Mouse (Mus musculus) heart, embryonic 14.5 days (tissue): Measurements from ENCODE around the gene Litaf. TPM values are rescaled to one million over a fixed set of nuclear protein-coding genes. Genes with fewer than 3 reads are reported as not detected.

Experiments
- ATAC-seq: fragments of 200-750 bp; cut with Nextera tagmentation; 2 replicates; pipeline ENCODE4 v1.8.0; 2017; ENCODE audit warnings: low read depth, moderate TSS enrichment; ENCODE audit not compliant: insufficient number of reproducible peaks, insufficient read depth, low FRiP score
- H3K27ac ChIP-seq, 2 experiments: fragments of 200-500 bp in 1 of 2; fragments of 300-500 bp in 1 of 2; sonication (generic) in 1 of 2; replicated peaks in 1 of 2; 2 replicates each; pipeline ENCODE4 v1.5.1; 2012 to 2014; ENCODE audit warnings: low read depth in 2 of 2, low read length in 2 of 2, control low read depth in 1 of 2, mild to moderate bottlenecking in 1 of 2, mixed read lengths in 1 of 2; ENCODE audit not compliant: control insufficient read depth in 1 of 2, insufficient read depth in 1 of 2
- H3K27me3 ChIP-seq: fragments of 300-500 bp; sonication (generic); 2 replicates; pipeline ENCODE4 v1.6.1; 2014; ENCODE audit warnings: mild to moderate bottlenecking, low read length, control low read depth; ENCODE audit not compliant: control insufficient read depth, insufficient read depth
- H3K36me3 ChIP-seq: fragments of 300-500 bp; sonication (generic); 2 replicates; pipeline ENCODE4 v1.6.1; 2014; ENCODE audit warnings: mild to moderate bottlenecking, control low read depth, low read length, mixed read lengths; ENCODE audit not compliant: control insufficient read depth, insufficient read depth
- H3K4me1 ChIP-seq, 2 experiments: fragments of 200-500 bp in 1 of 2; fragments of 300-500 bp in 1 of 2; sonication (generic) in 1 of 2; 2 replicates each; pipeline ENCODE4 v1.6.1; 2012 to 2014; ENCODE audit warnings: low read length in 2 of 2, control low read depth in 1 of 2, mixed read lengths in 1 of 2; ENCODE audit not compliant: control insufficient read depth in 2 of 2, insufficient read depth in 2 of 2
- H3K4me2 ChIP-seq: fragments of 300-500 bp; sonication (generic); 2 replicates; pipeline ENCODE4 v1.6.1; 2014; ENCODE audit warnings: mild to moderate bottlenecking, low read length
- H3K4me3 ChIP-seq, 2 experiments: fragments of 200-500 bp in 1 of 2; fragments of 300-500 bp in 1 of 2; sonication (generic) in 1 of 2; 2 replicates each; pipeline ENCODE4 v1.5.1; 2012 to 2014; ENCODE audit warnings: low read length in 2 of 2, mild to moderate bottlenecking in 2 of 2, control low read depth in 1 of 2, low read depth in 1 of 2, moderate library complexity in 1 of 2; ENCODE audit not compliant: control insufficient read depth in 1 of 2, insufficient read depth in 1 of 2
- H3K9ac ChIP-seq: fragments of 300-500 bp; sonication (generic); 2 replicates; pipeline ENCODE4 v1.6.1; 2014; ENCODE audit warnings: mild to moderate bottlenecking, low read length
- H3K9me3 ChIP-seq: fragments of 300-500 bp; sonication (generic); 2 replicates; pipeline ENCODE4 v1.6.1; 2016; ENCODE audit warnings: low read length, control low read depth; ENCODE audit not compliant: control insufficient read depth
- WGBS: fragments of 180-500 bp; shearing (Covaris S2); extraction: QIAGEN DNeasy Blood & Tissue Kit; methylation state at CpG from one replicate; pipeline ENCODE4 v1.1.7; 2014; 5-methylcytosine and 5-hydroxymethylcytosine counted together
- polyA plus RNA-seq: library from polyadenylated mRNA; unstranded; fragments of >200 nt; fragmentation: Nextera tagmentation; extraction: Ambion mirVana; gene quantifications from 2 replicates; pipeline ENCODE4 v1.2.1, GENCODE M21; 2014

The Litaf gene
- polyA plus RNA-seq, 1 experiment from 2014 or later: 71.8 TPM

GRCm38 (mm10) chr16:10943257-10943656 lies 122.7 kb downstream of the Litaf start:
- no peak overlapping the region for H3K27ac ChIP-seq
- no peak overlapping the region for H3K4me2 ChIP-seq
- peak; percentile 54; the same call in 1 of the 2 replicates for ATAC-seq
- no peaks in the 10 kb centered on the region for H3K36me3 ChIP-seq
- no peaks in the 10 kb centered on the region for H3K27me3 ChIP-seq
- H3K4me3 ChIP-seq: no peak overlapping the region
- H3K4me1 ChIP-seq: peaks cover 4 to 6% of the 10 kb centered on the region in 2 experiments; a peak in 2 of 4 replicates
- no peak overlapping the region for H3K9ac ChIP-seq
- WGBS: 10% methylated on average over 5 of the region's 5 CpGs
- H3K9me3 ChIP-seq: no peaks in the 10 kb centered on the region

- no peak overlapping the region for H3K27ac ChIP-seq
- H3K4me1 ChIP-seq: peaks cover 4 to 6% of the 10 kb centered on the region in 2 experiments; a peak in 2 of 4 replicates
- no peaks in the 10 kb centered on the region for H3K27me3 ChIP-seq
- H3K9ac ChIP-seq: no peak overlapping the region
- no peaks in the 10 kb centered on the region for H3K9me3 ChIP-seq
- H3K36me3 ChIP-seq: no peaks in the 10 kb centered on the region
- WGBS: 81% methylated on average over 2 of the region's 2 CpGs
- no peak overlapping the region for H3K4me3 ChIP-seq
- ATAC-seq: no peak
- no peak overlapping the region for H3K4me2 ChIP-seq
Observed at GRCm38 (mm10) chr16:10940661-10941060, 125.3 kb downstream of the Litaf start.

- Histone ChIP-seq H3K9ac (no peak overlapping the region), H3K27me3 (no peaks in the 10 kb centered on the region), H3K27ac (no peak overlapping the region), H3K9me3 (no peaks in the 10 kb centered on the region), H3K4me1 (peaks cover 4 to 6% of the 10 kb centered on the region in 2 experiments; a peak in 2 of 4 replicates), H3K4me3 (no peak overlapping the region), H3K36me3 (no peaks in the 10 kb centered on the region), H3K4me2 (no peak overlapping the region)
- no peak for ATAC-seq
- WGBS: 76% methylated on average over 4 of the region's 4 CpGs
Observed at GRCm38 (mm10) chr16:10939932-10940331, 126.0 kb downstream of the Litaf start.

- H3K4me2 ChIP-seq: no peak overlapping the region
- WGBS: 57% methylated on average over 11 of the region's 11 CpGs
- H3K36me3 ChIP-seq: no peaks in the 10 kb centered on the region
- H3K9me3 ChIP-seq: no peaks in the 10 kb centered on the region
- H3K4me3 ChIP-seq: no peak overlapping the region
- no peaks in the 10 kb centered on the region for H3K27me3 ChIP-seq
- no peak for ATAC-seq
- H3K9ac ChIP-seq: no peak overlapping the region
- H3K4me1 ChIP-seq: no peaks in the 10 kb centered on the region; a peak in 1 of 4 replicates
- no peak overlapping the region for H3K27ac ChIP-seq
Observed at GRCm38 (mm10) chr16:10937497-10937896, 128.5 kb downstream of the Litaf start.

- H3K9ac ChIP-seq: no peak overlapping the region
- no peaks in the 10 kb centered on the region for H3K36me3 ChIP-seq
- WGBS: 69% methylated on average over 5 of the region's 5 CpGs
- no peak overlapping the region for H3K27ac ChIP-seq
- no peaks in the 10 kb centered on the region; a peak in 1 of 4 replicates for H3K4me1 ChIP-seq
- no peak for ATAC-seq
- no peak overlapping the region for H3K4me3 ChIP-seq
- H3K4me2 ChIP-seq: no peak overlapping the region
- no peaks in the 10 kb centered on the region for H3K27me3 ChIP-seq
- H3K9me3 ChIP-seq: no peaks in the 10 kb centered on the region
Observed at GRCm38 (mm10) chr16:10936700-10937319, 129.1 kb downstream of the Litaf start.

GRCm38 (mm10) chr16:10934047-10934446 lies 131.9 kb downstream of the Litaf start:
- no peak overlapping the region for H3K27ac ChIP-seq
- 91% methylated on average over 1 of the region's 1 CpGs for WGBS
- no peaks in the 10 kb centered on the region for H3K36me3 ChIP-seq
- H3K4me2 ChIP-seq: no peak overlapping the region
- no peaks in the 10 kb centered on the region for H3K9me3 ChIP-seq
- H3K4me3 ChIP-seq: no peak overlapping the region
- ATAC-seq: no peak
- H3K27me3 ChIP-seq: no peaks in the 10 kb centered on the region
- H3K9ac ChIP-seq: no peak overlapping the region
- no peaks in the 10 kb centered on the region; a peak in 1 of 4 replicates for H3K4me1 ChIP-seq

GRCm38 (mm10) chr16:10933372-10933771 lies 132.6 kb downstream of the Litaf start:
- H3K4me1 ChIP-seq: no peaks in the 10 kb centered on the region; a peak in 1 of 4 replicates
- H3K9ac ChIP-seq: no peak overlapping the region
- WGBS: 69% methylated on average over 3 of the region's 3 CpGs
- no peak overlapping the region for H3K4me3 ChIP-seq
- H3K27ac ChIP-seq: no peak overlapping the region
- no peaks in the 10 kb centered on the region for H3K36me3 ChIP-seq
- H3K4me2 ChIP-seq: no peak overlapping the region
- no peak for ATAC-seq
- H3K27me3 ChIP-seq: no peaks in the 10 kb centered on the region
- H3K9me3 ChIP-seq: no peaks in the 10 kb centered on the region

GRCm38 (mm10) chr16:10927026-10927425 lies 138.9 kb downstream of the Litaf start:
- no peak overlapping the region for H3K9ac ChIP-seq
- 0 out of 4 replicates have a peak, but pooled peaks cover 0 to 4% of the 10 kb centered on the region in 2 experiments for H3K4me1 ChIP-seq
- no peaks in the 10 kb centered on the region for H3K9me3 ChIP-seq
- ATAC-seq: no peak
- H3K4me3 ChIP-seq: no peak overlapping the region
- H3K27me3 ChIP-seq: no peaks in the 10 kb centered on the region
- no peaks in the 10 kb centered on the region for H3K36me3 ChIP-seq
- no peak overlapping the region for H3K4me2 ChIP-seq
- no peak overlapping the region for H3K27ac ChIP-seq
- WGBS: 64% methylated on average over 1 of the region's 1 CpGs
